Mouse (Mus musculus): ENCODE data around the gene Rrp36.

- TF ChIP-seq POLR2A (IDR thresholded peaks at IDR 0.05; ENCODE audit: borderline replicate concordance, extremely low read depth, insufficient read depth, insufficient read length, poor library complexity, severe bottlenecking) (peak; percentile 23; the same call in 1 of the 2 replicates), CTCF (IDR thresholded peaks at IDR 0.05; ENCODE audit: borderline replicate concordance, extremely low read depth, insufficient read depth, insufficient read length) (no peak)
These were observed at the start of gene Rrp36 for GRCm38 (mm10) chr17:46673850-46674529.

Measured in brain, embryonic 14.5 days (tissue).